Mouse (Mus musculus): ENCODE data around the gene Iqschfp.

DNA sequence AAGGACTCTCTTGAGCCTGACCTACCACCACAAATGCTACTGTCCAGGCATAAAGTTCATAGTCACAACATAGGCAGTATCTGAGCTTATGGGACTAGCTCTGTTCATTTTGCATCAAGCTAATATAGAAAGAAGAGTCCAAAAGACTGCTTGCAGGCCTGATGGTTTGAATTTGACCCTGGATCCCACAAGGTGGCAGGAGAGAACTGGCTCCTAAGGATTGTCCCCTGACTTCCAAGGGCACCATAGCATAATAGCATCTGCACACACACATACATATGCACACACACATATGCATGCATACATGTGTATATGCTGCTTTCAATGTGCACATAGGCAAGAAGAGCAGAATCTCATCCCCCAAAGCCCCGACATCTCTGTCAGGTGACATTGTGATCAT lies 577.6 kb downstream of the Iqschfp start:
- TF ChIP-seq CTCF (IDR thresholded peaks at IDR 0.05; ENCODE audit: borderline replicate concordance, extremely low read depth, insufficient read depth, insufficient read length) (no peak), POLR2A (IDR thresholded peaks at IDR 0.05; ENCODE audit: borderline replicate concordance, extremely low read depth, insufficient read depth, insufficient read length, poor library complexity, severe bottlenecking) (no peak)

All from brain, embryonic 14.5 days (tissue).